Mouse (Mus musculus): Measurements from ENCODE around the gene Nfatc2ip.

Nfatc2ip gene

GRCm38 (mm10) chr7:126396298-126397119 is at the start of gene Nfatc2ip:
Nfatc2ip (minus strand) TSS chr7:126396737.
- DNase-seq, result peak; percentile 99

GRCm38 (mm10) chr7:126446217-126446616 is 49.7 kb upstream of the Nfatc2ip start:
- no peak for DNase-seq

- DNase-seq, result no peak
These were observed 48.7 kb upstream of the Nfatc2ip start for GRCm38 (mm10) chr7:126445104-126445815.

GRCm38 (mm10) chr7:126444536-126444935 is 48.0 kb upstream of the Nfatc2ip start:
- DNase-seq, result no peak

GRCm38 (mm10) chr7:126443997-126444396 is 47.5 kb upstream of the Nfatc2ip start:
- no peak for DNase-seq

GRCm38 (mm10) chr7:126440134-126440533 is 43.6 kb upstream of the Nfatc2ip start:
- DNase-seq, result no peak

- DNase-seq, result peak; percentile 80
These were observed 40.3 kb upstream of the Nfatc2ip start for GRCm38 (mm10) chr7:126436851-126437250.

GRCm38 (mm10) chr7:126435801-126436200 is 39.3 kb upstream of the Nfatc2ip start:
- DNase-seq, result no peak

GRCm38 (mm10) chr7:126434726-126435125 is 38.2 kb upstream of the Nfatc2ip start:
- DNase-seq, result no peak

GRCm38 (mm10) chr7:126430167-126430566 is 33.6 kb upstream of the Nfatc2ip start:
- DNase-seq, result no peak

- no peak for DNase-seq
These were observed 33.0 kb upstream of the Nfatc2ip start for GRCm38 (mm10) chr7:126429503-126429898.

- peak; percentile 95 for DNase-seq
These were observed 32.3 kb upstream of the Nfatc2ip start, which contains the start of gene Rabep2 for GRCm38 (mm10) chr7:126428631-126429502. Rabep2 (plus strand) TSS chr7:126428759.

GRCm38 (mm10) chr7:126428154-126428553 is 31.6 kb upstream of the Nfatc2ip start:
- DNase-seq, result no peak

GRCm38 (mm10) chr7:126427323-126427860 is 30.9 kb upstream of the Nfatc2ip start:
- DNase-seq, result peak; percentile 59

- no peak for DNase-seq
These were observed 27.6 kb upstream of the Nfatc2ip start for GRCm38 (mm10) chr7:126424161-126424560.

- no peak for DNase-seq
These were observed 25.2 kb upstream of the Nfatc2ip start for GRCm38 (mm10) chr7:126421756-126422155.

- DNase-seq, result no peak
These were observed 22.0 kb upstream of the Nfatc2ip start for GRCm38 (mm10) chr7:126418496-126418895.

- no peak for DNase-seq
These were observed 21.1 kb upstream of the Nfatc2ip start for GRCm38 (mm10) chr7:126417606-126418005.

- peak; percentile 24 for DNase-seq
These were observed 20.5 kb upstream of the Nfatc2ip start for GRCm38 (mm10) chr7:126417045-126417444.

- DNase-seq, result no peak
These were observed 20.1 kb upstream of the Nfatc2ip start for GRCm38 (mm10) chr7:126416615-126417014.

GRCm38 (mm10) chr7:126414725-126415124 is 18.2 kb upstream of the Nfatc2ip start, which contains the start of gene Cd19:
Cd19 (minus strand) TSS chr7:126414889.
- no peak for DNase-seq

GRCm38 (mm10) chr7:126411061-126411460 is 14.5 kb upstream of the Nfatc2ip start:
- DNase-seq, result no peak

GRCm38 (mm10) chr7:126408686-126409085 is 12.1 kb upstream of the Nfatc2ip start:
- DNase-seq, result no peak

Measured in retina, postnatal 1 day (tissue).